In genomic region chr17:72120278-72120677, GRCm38 (mm10) we compare ENCODE assay signal across 11 mouse cellular contexts.
"Had no signal": no experiment of that assay in that cellular context is flagged by ENCODE, and none has a peak within 500 bp of the region (broad histone marks: within the 10 kb centered on the region; RNA-seq: fewer than 3 reads in every experiment).

No protein-coding gene starts in this region.

- H3K4me2 ChIP-seq: midbrain, embryonic 15.5 days; neural tube, embryonic 12.5 days had no signal

- ATAC-seq: midbrain, embryonic 15.5 days had no signal

- H3K9me3 ChIP-seq: limb, embryonic 10.5 days; midbrain, embryonic 15.5 days; neural tube, embryonic 12.5 days had no signal

- H3K4me1 ChIP-seq: limb, embryonic 10.5 days had no signal

- H3K27me3 ChIP-seq: midbrain, embryonic 15.5 days; neural tube, embryonic 12.5 days had no signal

- H3K36me3 ChIP-seq: limb, embryonic 10.5 days; midbrain, embryonic 10.5 days; midbrain, embryonic 15.5 days; neural tube, embryonic 12.5 days had no signal

- H3K4me3 ChIP-seq: left cerebral cortex, adult 2 months; limb, embryonic 10.5 days; midbrain, embryonic 10.5 days; midbrain, embryonic 15.5 days; neural tube, embryonic 12.5 days had no signal

- H3K9ac ChIP-seq: midbrain, embryonic 15.5 days; neural tube, embryonic 12.5 days had no signal

- H3K27ac ChIP-seq: kidney, postnatal 0 days; left cerebral cortex, adult 2 months; limb, embryonic 10.5 days; midbrain, embryonic 10.5 days; midbrain, embryonic 15.5 days; neural tube, embryonic 12.5 days; stomach, postnatal 0 days had no signal

- DNase-seq: kidney, adult 11 months; lung, adult 18-20 months; thymus, adult 18-20 months; thymus, postnatal 14 days had no signal
